22 mouse cellular contexts compared by ENCODE assay signal in the genomic region with DNA sequence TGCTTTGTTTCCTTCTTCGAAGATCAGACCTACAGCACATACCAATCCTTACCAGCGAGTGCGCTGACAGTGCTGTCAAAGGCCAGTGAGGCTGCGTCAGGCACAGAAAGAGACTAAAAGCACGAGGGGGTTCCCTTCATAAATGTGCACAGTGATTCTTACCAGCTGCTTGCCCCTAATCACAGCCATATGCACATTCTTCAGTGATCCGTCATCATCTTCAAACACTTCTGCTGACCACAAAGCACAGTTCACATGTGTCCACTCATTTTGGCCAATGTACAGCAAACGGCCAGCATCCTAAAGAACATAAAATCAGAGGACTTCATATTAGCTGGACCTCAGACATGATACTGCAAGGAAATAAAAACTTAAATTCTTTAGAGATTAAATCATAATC. TPM values are rescaled to one million over a fixed set of nuclear protein-coding genes. Genes with fewer than 3 reads are reported as not detected.
DNase-seq lines count a peak whose midpoint lies in the region; ATAC-seq and TF ChIP-seq lines count a peak whose summit lies in the region.
"Had no signal": no experiment of that assay in that cellular context is flagged by ENCODE, and none has a peak within 500 bp of the region (broad histone marks: within the 10 kb centered on the region; RNA-seq: fewer than 3 reads in every experiment).

No protein-coding gene starts in this region.

- no peaks in the 10 kb centered on the region for H3K9me3 ChIP-seq in embryonic facial prominence, embryonic 11.5 days (replicated peaks; ENCODE audit: control insufficient read depth, low read length)
- H3K9me3 ChIP-seq in embryonic facial prominence, embryonic 10.5 days, result no peaks in the 10 kb centered on the region
- no peaks in the 10 kb centered on the region for H3K9me3 ChIP-seq in lung, postnatal 0 days (ENCODE audit: low read length)
- no peaks in the 10 kb centered on the region for H3K9me3 ChIP-seq in intestine, embryonic 16.5 days (ENCODE audit: control insufficient read depth, low read length)
- H3K9me3 ChIP-seq: forebrain, embryonic 15.5 days; heart, embryonic 12.5 days; hindbrain, embryonic 10.5 days had no signal

- TF ChIP-seq POLR2A in embryonic fibroblast, embryonic 13.5 days (IDR thresholded peaks at IDR 0.05; ENCODE audit: low read depth, low read length), result no peak

- 0 out of 2 replicates have a peak, but pooled peaks have one; percentile 21 for TF ChIP-seq EP300 in lung, postnatal 0 days (IDR thresholded peaks at IDR 0.05)

- H3K27ac ChIP-seq in embryonic facial prominence, embryonic 11.5 days (replicated peaks; ENCODE audit: low read depth, low read length), result no peak overlapping the region
- no peak overlapping the region for H3K27ac ChIP-seq in embryonic facial prominence, embryonic 10.5 days (replicated peaks)
- no peak overlapping the region for H3K27ac ChIP-seq in lung, postnatal 0 days (ENCODE audit: low read length)
- H3K27ac ChIP-seq in embryonic fibroblast, embryonic 13.5 days (ENCODE audit: insufficient read depth, low read length), result peak overlapping the region; percentile 21
- H3K27ac ChIP-seq in intestine, embryonic 16.5 days (ENCODE audit: low read length), result no peak overlapping the region
- H3K27ac ChIP-seq: forebrain, embryonic 15.5 days; gastrocnemius, adult 2 months; hindbrain, embryonic 10.5 days had no signal

- H3K27me3 ChIP-seq in embryonic facial prominence, embryonic 11.5 days (ENCODE audit: control insufficient read depth, insufficient read depth, low read length), result no peaks in the 10 kb centered on the region
- no peaks in the 10 kb centered on the region for H3K27me3 ChIP-seq in embryonic facial prominence, embryonic 10.5 days (replicated peaks; ENCODE audit: low read depth, poor library complexity, severe bottlenecking)
- H3K27me3 ChIP-seq in lung, postnatal 0 days (replicated peaks; ENCODE audit: insufficient read depth, low read length), result no peaks in the 10 kb centered on the region
- H3K27me3 ChIP-seq in intestine, embryonic 16.5 days (replicated peaks; ENCODE audit: control insufficient read depth, insufficient read depth, low read length), result no peaks in the 10 kb centered on the region
- H3K27me3 ChIP-seq: forebrain, embryonic 15.5 days; heart, embryonic 12.5 days had no signal

- DNase-seq in embryonic facial prominence, embryonic 11.5 days (ENCODE audit: low spot score), result peak; percentile 46
- DNase-seq in embryonic facial prominence, embryonic 10.5 days (ENCODE audit: low spot score), result no peak
- DNase-seq in lung, postnatal 0 days (ENCODE audit: low spot score), result peak; percentile 42
- DNase-seq in lung, postnatal 10 days, result no peak
- DNase-seq in gastrocnemius, adult 18-20 months (ENCODE audit: low spot score), result no peak
- DNase-seq: adrenal gland, adult 8-10 months; cerebellum, adult 11-12 months; cerebellum, adult 9-10 months; cerebellum, postnatal 25 days; gastrocnemius, adult 2 months; gastrocnemius, postnatal 25 days; kidney, adult 11 months had no signal

- ATAC-seq in embryonic facial prominence, embryonic 11.5 days (replicated peaks; ENCODE audit: insufficient number of reproducible peaks, low FRiP score, low TSS enrichment, low read depth), result no peak
- ATAC-seq in lung, postnatal 0 days, result peak; percentile 71
- ATAC-seq in intestine, embryonic 16.5 days, result no peak
- ATAC-seq: forebrain, embryonic 15.5 days; hindbrain, embryonic 16.5 days; inflammation-experienced regulatory T-cells, adult 6 months had no signal

- H3K4me2 ChIP-seq in embryonic facial prominence, embryonic 11.5 days (ENCODE audit: low read depth, low read length), result no peak overlapping the region
- no peak overlapping the region for H3K4me2 ChIP-seq in lung, postnatal 0 days (replicated peaks; ENCODE audit: low read depth, low read length)
- no peak overlapping the region for H3K4me2 ChIP-seq in intestine, embryonic 16.5 days (ENCODE audit: low read depth, low read length)
- H3K4me2 ChIP-seq: forebrain, embryonic 15.5 days; heart, embryonic 12.5 days had no signal

- no peaks in the 10 kb centered on the region for H3K4me1 ChIP-seq in embryonic facial prominence, embryonic 11.5 days (ENCODE audit: control insufficient read depth, insufficient read depth, low read length)
- no peaks in the 10 kb centered on the region for H3K4me1 ChIP-seq in embryonic facial prominence, embryonic 10.5 days
- H3K4me1 ChIP-seq in lung, postnatal 0 days (ENCODE audit: insufficient read depth, low read depth, low read length), result no peaks in the 10 kb centered on the region
- peaks cover 19% of the 10 kb centered on the region for H3K4me1 ChIP-seq in embryonic fibroblast, embryonic 13.5 days (ENCODE audit: control insufficient read depth, insufficient read depth, low read length)
- H3K4me1 ChIP-seq in intestine, embryonic 16.5 days (ENCODE audit: control insufficient read depth, insufficient read depth, low read length), result no peaks in the 10 kb centered on the region
- H3K4me1 ChIP-seq: forebrain, embryonic 15.5 days; heart, embryonic 12.5 days; hindbrain, embryonic 10.5 days had no signal

- TF ChIP-seq CTCF in lung, postnatal 0 days (IDR thresholded peaks at IDR 0.05), result no peak
- TF ChIP-seq CTCF in embryonic fibroblast, embryonic 13.5 days (IDR thresholded peaks at IDR 0.05; ENCODE audit: borderline replicate concordance, insufficient read depth, low read length), result no peak

- no peak overlapping the region for H3K4me3 ChIP-seq in embryonic facial prominence, embryonic 11.5 days (ENCODE audit: low read depth, low read length)
- H3K4me3 ChIP-seq in embryonic facial prominence, embryonic 10.5 days, result no peak overlapping the region
- no peak overlapping the region for H3K4me3 ChIP-seq in lung, postnatal 0 days (ENCODE audit: low read depth, low read length)
- no peak overlapping the region for H3K4me3 ChIP-seq in embryonic fibroblast, embryonic 13.5 days (ENCODE audit: insufficient read depth, low read length)
- no peak overlapping the region for H3K4me3 ChIP-seq in intestine, embryonic 16.5 days (ENCODE audit: low read length)
- H3K4me3 ChIP-seq: forebrain, embryonic 15.5 days; gastrocnemius, adult 2 months; heart, embryonic 12.5 days; hindbrain, embryonic 10.5 days had no signal

- no peak overlapping the region for H3K9ac ChIP-seq in embryonic facial prominence, embryonic 11.5 days (replicated peaks; ENCODE audit: low read length)
- no peak overlapping the region for H3K9ac ChIP-seq in lung, postnatal 0 days (replicated peaks; ENCODE audit: low read depth)
- no peak overlapping the region for H3K9ac ChIP-seq in intestine, embryonic 16.5 days (ENCODE audit: low read depth, low read length)
- H3K9ac ChIP-seq: forebrain, embryonic 15.5 days; heart, embryonic 12.5 days had no signal

- 64% methylated on average over 7 of the region's 7 CpGs for WGBS in embryonic facial prominence, embryonic 11.5 days
- 78% methylated on average over 7 of the region's 7 CpGs for WGBS in embryonic facial prominence, embryonic 10.5 days
- 72% methylated on average over 7 of the region's 7 CpGs for WGBS in lung, postnatal 0 days
- 90% methylated on average over 7 of the region's 7 CpGs for WGBS in intestine, embryonic 16.5 days

- H3K36me3 ChIP-seq in embryonic facial prominence, embryonic 11.5 days (replicated peaks; ENCODE audit: control insufficient read depth, insufficient read depth, low read depth, low read length), result peaks cover 18% of the 10 kb centered on the region
- peaks cover 99% of the 10 kb centered on the region for H3K36me3 ChIP-seq in embryonic facial prominence, embryonic 10.5 days (replicated peaks)
- H3K36me3 ChIP-seq in lung, postnatal 0 days (ENCODE audit: insufficient read depth, low read length), result peaks cover 58% of the 10 kb centered on the region
- peaks cover 41% of the 10 kb centered on the region for H3K36me3 ChIP-seq in intestine, embryonic 16.5 days (ENCODE audit: control insufficient read depth, insufficient read depth, low read length)

RNA-seq across cellular contexts. Expression of a gene that starts 23.8 kb away (rescaled TPM):
- polyA plus RNA-seq in embryonic facial prominence, embryonic 11.5 days (2014; fragmentation: Nextera tagmentation; extraction: Ambion mirVana), result not detected in 2 replicates
- not detected in 2 replicates for polyA plus RNA-seq in embryonic facial prominence, embryonic 10.5 days (2016; fragmentation: Nextera tagmentation; extraction: Ambion mirVana)
- 12.9 and 15.1 TPM in 2 replicates for polyA plus RNA-seq in lung, postnatal 0 days (2015; fragmentation: Nextera tagmentation; extraction: Ambion mirVana)
- 0.79 TPM in 1 of 2 replicates, not detected in the other for polyA plus RNA-seq in embryonic fibroblast, embryonic 13.5 days (2011; ENCODE audit: insufficient read length, low read depth, missing spikeins)
- total RNA-seq in gastrocnemius, adult 18-20 months (2021), result under 1 TPM in 1 of 2 experiments, not detected in 1; 0.80 TPM
- polyA plus RNA-seq in intestine, embryonic 16.5 days (2015; fragmentation: Nextera tagmentation; extraction: Ambion mirVana), result 3.5 and 5.8 TPM in 2 replicates
- total RNA-seq: granulocyte monocyte progenitor cell, adult 5-6 weeks had no signal
- polyA plus RNA-seq: embryonic facial prominence, embryonic 14.5 days; forebrain, embryonic 11.5 days; forebrain, embryonic 15.5 days; heart, embryonic 12.5 days; hindbrain, embryonic 16.5 days; inflammation-experienced regulatory T-cells, adult 6 months had no signal

RNA-seq across cellular contexts. Expression of a gene that starts 27.6 kb away (rescaled TPM):
- polyA plus RNA-seq in embryonic facial prominence, embryonic 11.5 days (2014; fragmentation: Nextera tagmentation; extraction: Ambion mirVana), result 1.2 and 1.4 TPM in 2 replicates
- polyA plus RNA-seq in embryonic facial prominence, embryonic 10.5 days (2016; fragmentation: Nextera tagmentation; extraction: Ambion mirVana), result 1.7 and 2.1 TPM in 2 replicates
- 0.91 and 1.0 TPM in 2 replicates for polyA plus RNA-seq in lung, postnatal 0 days (2015; fragmentation: Nextera tagmentation; extraction: Ambion mirVana)
- polyA plus RNA-seq in embryonic fibroblast, embryonic 13.5 days (2011; ENCODE audit: insufficient read length, low read depth, missing spikeins), result 0.65 and 0.90 TPM in 2 replicates
- total RNA-seq in gastrocnemius, adult 18-20 months (2021), result 1 to 10 TPM; 4.2 to 6.5 TPM
- 5.9 and 7.0 TPM in 2 replicates for polyA plus RNA-seq in intestine, embryonic 16.5 days (2015; fragmentation: Nextera tagmentation; extraction: Ambion mirVana)
- total RNA-seq: granulocyte monocyte progenitor cell, adult 5-6 weeks had no signal

RNA-seq across cellular contexts. Expression of a gene that starts 54.4 kb away (rescaled TPM):
- 9.8 and 12.2 TPM in 2 replicates for polyA plus RNA-seq in embryonic facial prominence, embryonic 11.5 days (2014; fragmentation: Nextera tagmentation; extraction: Ambion mirVana)
- polyA plus RNA-seq in embryonic facial prominence, embryonic 10.5 days (2016; fragmentation: Nextera tagmentation; extraction: Ambion mirVana), result 14.1 and 14.9 TPM in 2 replicates
- polyA plus RNA-seq in lung, postnatal 0 days (2015; fragmentation: Nextera tagmentation; extraction: Ambion mirVana), result 6.9 and 8.1 TPM in 2 replicates
- polyA plus RNA-seq in embryonic fibroblast, embryonic 13.5 days (2011; ENCODE audit: insufficient read length, low read depth, missing spikeins), result 29.0 and 32.1 TPM in 2 replicates
- total RNA-seq in gastrocnemius, adult 18-20 months (2021), result 10 to 100 TPM; 16.4 to 19.5 TPM
- polyA plus RNA-seq in intestine, embryonic 16.5 days (2015; fragmentation: Nextera tagmentation; extraction: Ambion mirVana), result 5.3 and 7.7 TPM in 2 replicates

RNA-seq across cellular contexts. Expression of a gene that starts 59.0 kb away (rescaled TPM):
- polyA plus RNA-seq in embryonic facial prominence, embryonic 11.5 days (2014; fragmentation: Nextera tagmentation; extraction: Ambion mirVana), result 142 and 152 TPM in 2 replicates
- 133 and 139 TPM in 2 replicates for polyA plus RNA-seq in embryonic facial prominence, embryonic 10.5 days (2016; fragmentation: Nextera tagmentation; extraction: Ambion mirVana)
- 81.4 and 91.7 TPM in 2 replicates for polyA plus RNA-seq in lung, postnatal 0 days (2015; fragmentation: Nextera tagmentation; extraction: Ambion mirVana)
- polyA plus RNA-seq in embryonic fibroblast, embryonic 13.5 days (2011; ENCODE audit: insufficient read length, low read depth, missing spikeins), result 128 and 132 TPM in 2 replicates
- 10 to 100 TPM; 23.3 to 27.5 TPM for total RNA-seq in gastrocnemius, adult 18-20 months (2021)
- polyA plus RNA-seq in intestine, embryonic 16.5 days (2015; fragmentation: Nextera tagmentation; extraction: Ambion mirVana), result 68.1 and 71.4 TPM in 2 replicates

RNA-seq across cellular contexts. Expression of a gene that starts 59.0 kb away (rescaled TPM):
- 208 and 223 TPM in 2 replicates for polyA plus RNA-seq in embryonic facial prominence, embryonic 11.5 days (2014; fragmentation: Nextera tagmentation; extraction: Ambion mirVana)
- 169 and 171 TPM in 2 replicates for polyA plus RNA-seq in embryonic facial prominence, embryonic 10.5 days (2016; fragmentation: Nextera tagmentation; extraction: Ambion mirVana)
- polyA plus RNA-seq in lung, postnatal 0 days (2015; fragmentation: Nextera tagmentation; extraction: Ambion mirVana), result 92.3 and 104 TPM in 2 replicates
- polyA plus RNA-seq in embryonic fibroblast, embryonic 13.5 days (2011; ENCODE audit: insufficient read length, low read depth, missing spikeins), result 255 and 260 TPM in 2 replicates
- total RNA-seq in gastrocnemius, adult 18-20 months (2021), result 10 to 100 TPM; 70.7 to 81.5 TPM
- polyA plus RNA-seq in intestine, embryonic 16.5 days (2015; fragmentation: Nextera tagmentation; extraction: Ambion mirVana), result 187 and 196 TPM in 2 replicates

Comparison
In these comparisons a context has a peak if more than half of its experiments do, and no peak if none do; other contexts are left out.
1. DNase-seq: peak in embryonic facial prominence, embryonic 11.5 days (single experiment) and lung, postnatal 0 days (single experiment); none in embryonic facial prominence, embryonic 10.5 days (single experiment), lung, postnatal 10 days (single experiment) and gastrocnemius, adult 18-20 months (single experiment).